Mouse (Mus musculus) megakaryocyte-erythroid progenitor cell, adult 5-6 weeks (primary cell): Measurements from ENCODE around the gene Sim2. TPM values are rescaled to one million over a fixed set of nuclear protein-coding genes. Genes with fewer than 3 reads are reported as not detected.

Source experiments
- ATAC-seq: replicated peaks from 2 replicates; pipeline ENCODE4 v1.8.0; 2016; ENCODE audit warnings: mild to moderate bottlenecking, inconsistent platforms; ENCODE audit not compliant: severe bottlenecking, poor library complexity, low FRiP score, low TSS enrichment
- total RNA-seq, 2 experiments: library from RNA; stranded (forward) in 1 of 2; stranded (reverse) in 1 of 2; fragments of 200-1000, 215-1000 nt in 1 of 2; fragments of >200 nt in 1 of 2; fragmentation: Nextera tagmentation in 1 of 2; gene quantifications; 2 replicates each; pipeline ENCODE4 v1.2.3; 2014 to 2017

Gene Sim2
- total RNA-seq, 2 experiments from 2014 or later: not detected

DNA sequence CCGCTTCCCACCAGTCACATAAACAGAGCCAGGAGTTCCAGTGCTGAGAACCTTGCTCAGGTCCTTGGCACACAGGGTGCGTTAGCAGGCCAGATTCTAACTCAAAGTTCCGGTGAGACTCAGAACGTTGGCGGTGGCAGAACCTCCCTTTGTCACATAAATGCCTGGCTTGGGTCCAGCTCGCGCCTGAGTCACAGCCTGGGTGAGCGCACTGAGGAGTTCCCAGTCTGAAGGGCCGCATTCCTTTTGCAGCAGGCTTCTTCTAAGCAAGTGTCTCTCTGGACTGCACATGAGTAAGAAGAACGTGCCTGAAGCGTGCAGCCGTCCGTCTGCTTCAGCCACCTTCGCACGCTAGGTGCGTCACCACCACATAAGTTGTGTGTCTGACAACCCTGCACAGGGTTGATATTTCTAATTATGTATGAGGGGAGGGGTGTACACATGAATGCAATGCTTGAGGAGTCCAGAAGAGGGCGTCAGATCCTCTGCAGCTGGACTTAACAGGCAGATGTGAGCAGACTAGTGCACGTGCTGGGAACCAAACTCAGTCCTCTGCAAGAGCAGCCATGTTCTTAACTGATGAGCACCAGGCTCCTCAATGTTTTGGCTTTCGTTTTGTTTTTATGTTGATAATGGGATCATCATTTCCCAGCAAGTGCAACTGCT is 9.2 kb upstream of the Sim2 start:
- 0 out of 2 replicates have a peak, but pooled peaks have one; percentile 12 for ATAC-seq

DNA sequence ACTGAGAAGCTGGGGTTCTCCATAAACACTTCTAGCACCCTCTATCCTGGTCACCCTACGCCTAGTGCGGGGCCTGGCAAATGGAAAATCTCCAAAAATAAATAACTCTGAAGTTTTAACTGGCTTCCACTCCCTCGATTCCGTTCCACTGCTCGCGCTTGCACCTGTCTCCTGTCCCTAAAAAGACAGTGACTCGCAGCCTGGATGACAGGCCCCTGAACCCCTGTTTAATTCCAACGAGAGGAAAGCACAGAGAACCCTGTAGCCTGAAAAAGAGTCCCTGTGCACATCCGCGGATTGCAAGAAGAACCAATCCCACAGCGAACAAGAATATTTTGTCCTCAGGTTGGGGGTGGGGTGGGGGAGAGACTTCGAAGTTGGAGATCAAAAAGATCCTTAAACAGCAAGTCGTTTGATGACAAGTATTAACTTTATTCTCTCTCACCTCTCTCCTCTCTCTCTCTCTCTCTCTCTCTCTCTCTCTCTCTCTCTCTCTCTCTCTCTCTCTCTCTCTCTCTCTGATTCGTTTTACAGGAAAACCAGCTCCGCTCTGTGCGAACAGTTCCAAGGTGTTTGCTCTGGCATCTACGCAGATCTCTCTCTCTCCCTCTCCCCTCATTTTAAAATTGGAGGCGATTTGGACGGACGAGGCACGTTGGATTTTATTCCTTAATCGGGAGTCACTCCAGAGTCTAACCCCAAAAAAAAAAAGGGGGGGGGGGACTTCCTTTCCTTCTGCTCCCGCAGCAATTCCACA is 6.2 kb upstream of the Sim2 start:
- ATAC-seq: no peak

DNA sequence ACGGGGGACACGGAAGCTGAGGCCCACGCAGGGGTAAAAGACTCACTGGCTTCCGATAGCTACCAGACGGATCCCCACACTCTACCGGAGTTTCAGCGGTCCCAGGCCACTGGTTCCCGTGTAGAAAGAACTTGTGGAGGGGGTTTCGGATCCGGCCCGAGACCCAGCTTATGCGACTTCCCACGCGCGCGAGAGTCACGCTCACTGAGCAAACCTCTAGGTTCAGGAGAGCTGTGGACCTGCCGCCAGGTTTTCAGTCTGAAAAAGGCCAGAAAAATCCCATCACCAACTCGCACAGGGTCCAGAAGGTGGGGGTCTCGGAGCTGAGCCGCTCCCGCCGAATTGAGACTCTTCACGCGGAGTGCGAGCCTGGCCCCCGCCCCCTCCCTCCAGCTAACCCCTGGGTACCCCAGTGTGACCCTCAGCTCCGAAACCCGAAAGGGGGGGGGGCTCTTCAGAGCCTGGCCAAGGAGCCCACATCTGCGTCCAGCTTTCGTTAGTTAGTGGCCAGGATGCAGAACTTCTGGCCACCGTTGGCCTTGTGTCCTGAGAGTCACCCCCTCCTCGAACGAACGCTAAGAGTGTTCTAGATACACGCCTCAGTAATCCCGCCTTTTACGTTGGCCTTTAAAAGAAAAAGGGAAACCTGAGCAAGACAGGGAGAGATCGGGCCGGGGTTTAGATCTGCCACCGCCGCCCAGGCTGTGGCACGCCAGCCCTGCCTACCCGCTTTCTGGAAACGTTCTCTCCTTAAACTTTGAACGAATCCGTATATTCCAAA is 5.5 kb upstream of the Sim2 start:
- no peak for ATAC-seq

DNA sequence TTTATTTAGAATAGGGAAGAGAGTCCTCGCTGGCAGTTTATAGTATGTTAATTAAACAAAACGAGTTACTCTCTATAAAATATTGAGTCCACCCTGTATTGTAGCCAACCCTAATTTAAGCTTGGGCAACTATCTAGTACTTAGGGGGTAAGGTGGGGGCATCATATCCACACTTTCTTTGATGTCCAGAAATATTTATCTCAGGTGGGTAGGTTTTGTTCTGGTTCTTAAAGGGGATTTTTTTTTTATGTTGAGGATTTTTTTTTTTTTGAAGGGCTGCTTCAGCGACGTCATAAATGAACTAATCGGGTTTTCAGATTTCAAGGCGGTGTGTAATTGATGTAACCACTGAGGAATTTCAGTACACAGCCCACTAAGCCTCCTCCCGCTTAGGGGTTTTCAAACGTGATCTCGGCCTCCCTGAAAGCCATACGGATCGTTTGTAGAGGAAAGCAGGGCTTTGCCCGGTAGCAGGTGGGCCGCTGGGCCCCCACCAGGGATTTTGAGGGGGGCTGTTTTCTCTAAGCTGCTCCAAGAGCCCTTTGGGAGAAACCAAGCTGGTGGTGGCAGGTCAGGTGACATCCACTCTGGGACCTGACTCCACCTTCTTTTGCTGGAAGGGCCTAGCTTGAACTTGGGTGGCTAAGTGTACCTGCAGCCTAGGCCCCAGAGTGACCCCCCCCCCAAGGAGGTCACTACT is 4.7 kb upstream of the Sim2 start:
- no peak for ATAC-seq

DNA sequence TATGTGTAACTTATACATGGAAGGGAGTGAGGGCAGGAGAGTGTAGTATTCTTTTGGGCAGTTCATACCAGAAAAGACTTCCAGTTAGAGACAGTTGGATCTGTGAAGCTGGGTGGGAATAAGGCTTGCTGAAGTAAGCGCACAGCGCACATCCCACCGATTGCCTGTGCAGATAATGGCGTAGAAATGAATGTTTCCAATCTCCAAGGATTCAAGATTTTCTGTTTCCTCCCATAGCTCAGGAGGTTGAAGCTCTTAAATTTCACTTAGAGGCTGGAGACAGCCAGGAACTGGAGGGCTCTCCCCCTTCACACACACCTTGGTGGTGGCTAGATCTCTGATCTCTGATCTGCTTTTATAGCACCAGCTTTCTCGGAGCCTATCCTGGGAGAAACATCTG is 3.1 kb upstream of the Sim2 start:
- ATAC-seq: no peak

DNA sequence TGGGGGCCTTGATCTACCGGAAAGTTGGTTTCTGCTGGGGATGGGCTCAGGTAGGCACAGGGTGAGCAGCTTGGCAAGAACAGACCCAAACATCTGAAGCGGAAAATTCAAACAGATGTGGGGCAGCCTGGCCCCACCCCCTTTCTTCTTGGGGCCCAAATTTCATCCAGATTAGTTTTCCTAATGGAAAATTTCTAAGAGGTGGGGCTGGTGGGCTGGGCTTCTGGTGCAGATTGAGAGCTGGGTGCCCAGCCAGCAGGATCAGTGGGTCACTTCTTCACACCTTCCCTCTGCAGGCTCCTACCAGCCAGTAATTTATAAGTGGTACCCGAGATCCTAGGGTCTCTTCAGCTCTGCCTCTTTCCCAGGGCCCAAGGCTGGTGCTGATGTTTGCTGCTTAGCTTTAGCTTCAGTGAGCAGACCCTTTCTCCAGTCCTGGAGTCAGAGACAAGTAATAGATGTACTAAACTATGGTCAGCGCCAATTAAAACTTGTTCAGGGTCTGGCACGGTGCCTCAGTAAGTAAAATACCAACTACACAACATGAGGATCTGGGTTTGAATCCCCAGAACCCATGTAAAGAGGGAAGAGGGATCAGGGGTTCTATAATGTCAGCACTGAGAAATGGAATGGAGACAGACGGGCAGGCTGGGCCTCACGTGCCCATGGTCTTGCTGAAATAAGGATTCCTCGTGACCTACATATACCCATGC is 2.6 kb upstream of the Sim2 start:
- no peak for ATAC-seq

DNA sequence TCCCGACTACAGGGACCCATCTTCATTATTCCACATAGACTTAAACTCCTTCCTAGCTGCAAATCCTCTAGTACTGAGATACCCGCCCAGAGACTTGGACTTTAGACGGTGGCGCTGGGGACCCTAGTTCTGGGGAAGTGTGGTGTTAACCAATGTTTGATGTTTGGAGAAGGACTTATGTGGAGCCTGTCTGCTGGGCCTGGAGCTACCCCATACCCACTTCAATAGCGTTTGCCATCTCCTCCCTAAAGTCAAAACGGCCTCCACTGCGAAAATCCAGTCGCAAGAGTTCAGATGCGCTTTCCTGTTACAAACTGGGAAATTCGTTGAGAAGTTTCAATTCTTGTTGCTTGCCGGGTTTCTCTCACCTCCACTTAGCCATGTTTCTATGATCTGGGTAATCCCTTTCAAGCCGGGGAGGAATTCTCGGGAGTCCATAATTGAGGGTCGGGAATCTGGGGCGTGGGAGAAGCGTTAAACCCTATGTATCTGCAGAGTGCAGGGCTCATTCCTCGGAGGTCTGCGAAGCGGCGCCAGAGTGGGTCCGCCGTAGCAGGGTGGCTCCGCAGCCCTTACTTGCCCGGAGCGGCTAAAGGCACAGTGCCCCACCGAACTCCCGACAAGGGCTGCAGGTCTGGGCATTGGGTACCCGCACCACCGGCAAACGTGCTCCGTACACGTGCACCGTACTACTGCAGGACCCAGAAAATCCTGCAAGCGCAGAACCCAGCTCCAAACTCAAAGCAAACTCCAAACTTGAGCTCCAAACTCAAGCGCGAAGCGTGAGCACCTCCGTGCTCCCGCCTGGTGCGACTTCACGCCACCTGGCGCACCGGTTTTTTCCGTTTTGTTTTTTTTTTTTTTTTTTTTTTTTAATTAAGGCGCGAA is 1.5 kb upstream of the Sim2 start:
- ATAC-seq: no peak

DNA sequence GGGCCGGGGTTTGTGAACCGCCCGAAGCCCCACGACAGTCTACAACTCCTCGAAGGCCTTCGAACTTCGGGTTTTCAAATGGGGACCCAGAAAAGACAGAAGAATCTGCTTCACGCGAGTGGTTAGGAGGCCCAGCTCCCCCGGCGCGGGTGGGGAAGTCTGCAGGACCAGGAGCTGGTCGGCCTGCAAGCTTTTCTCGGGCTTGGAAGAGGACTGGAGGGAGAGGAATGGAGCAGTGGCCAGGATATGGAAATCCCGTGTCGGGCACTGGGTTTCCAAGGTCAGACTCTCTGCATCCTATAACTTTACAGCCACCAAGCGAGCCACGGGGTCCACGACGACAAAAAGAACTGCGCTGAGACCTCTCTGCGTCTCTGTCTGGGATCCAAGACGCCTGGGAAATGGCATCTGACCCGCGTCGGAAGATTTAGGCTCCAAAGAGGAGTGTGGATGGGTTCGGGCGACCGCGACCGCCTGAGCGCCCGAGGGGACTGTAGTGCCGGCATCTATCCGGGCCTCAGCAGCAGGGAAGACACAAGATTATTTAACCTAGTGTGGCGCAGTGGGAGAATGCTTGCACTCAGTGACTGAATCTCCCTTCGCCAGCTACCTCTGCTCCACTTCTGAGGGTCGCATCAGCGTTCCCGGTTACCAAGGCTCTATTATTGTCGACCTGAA is 744 bp upstream of the Sim2 start:
- ATAC-seq: no peak

DNA sequence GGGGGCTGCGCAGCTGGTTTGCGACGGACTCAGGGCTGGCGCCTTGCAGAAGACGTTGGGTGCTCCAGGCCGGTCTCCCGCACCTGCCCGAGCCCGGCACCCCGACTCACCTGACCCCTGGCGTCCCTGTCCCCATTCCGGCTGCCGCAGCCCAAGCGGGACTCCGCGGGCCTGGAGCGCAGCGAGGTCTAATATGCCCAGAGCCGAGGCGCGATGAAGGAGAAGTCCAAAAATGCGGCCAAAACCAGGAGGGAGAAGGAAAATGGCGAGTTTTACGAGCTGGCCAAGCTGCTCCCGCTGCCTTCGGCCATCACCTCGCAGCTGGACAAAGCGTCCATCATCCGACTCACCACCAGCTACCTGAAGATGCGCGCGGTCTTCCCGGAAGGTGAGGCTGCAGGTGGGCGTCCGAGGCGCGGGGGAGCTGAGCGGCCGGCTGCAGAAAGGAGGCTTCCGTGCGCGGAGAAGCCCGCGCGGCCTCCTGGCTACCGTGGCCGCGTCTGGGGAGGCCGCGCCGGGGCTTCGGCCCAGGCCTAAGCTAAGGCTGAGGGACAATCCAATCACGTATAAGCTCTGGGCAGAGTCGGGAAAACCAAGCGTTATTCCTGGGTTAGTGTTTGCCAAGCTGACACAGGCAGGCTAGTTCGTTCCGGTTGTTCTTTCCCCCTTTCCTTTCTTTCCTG is 1.0 kb downstream of the Sim2 start:
- ATAC-seq: no peak

DNA sequence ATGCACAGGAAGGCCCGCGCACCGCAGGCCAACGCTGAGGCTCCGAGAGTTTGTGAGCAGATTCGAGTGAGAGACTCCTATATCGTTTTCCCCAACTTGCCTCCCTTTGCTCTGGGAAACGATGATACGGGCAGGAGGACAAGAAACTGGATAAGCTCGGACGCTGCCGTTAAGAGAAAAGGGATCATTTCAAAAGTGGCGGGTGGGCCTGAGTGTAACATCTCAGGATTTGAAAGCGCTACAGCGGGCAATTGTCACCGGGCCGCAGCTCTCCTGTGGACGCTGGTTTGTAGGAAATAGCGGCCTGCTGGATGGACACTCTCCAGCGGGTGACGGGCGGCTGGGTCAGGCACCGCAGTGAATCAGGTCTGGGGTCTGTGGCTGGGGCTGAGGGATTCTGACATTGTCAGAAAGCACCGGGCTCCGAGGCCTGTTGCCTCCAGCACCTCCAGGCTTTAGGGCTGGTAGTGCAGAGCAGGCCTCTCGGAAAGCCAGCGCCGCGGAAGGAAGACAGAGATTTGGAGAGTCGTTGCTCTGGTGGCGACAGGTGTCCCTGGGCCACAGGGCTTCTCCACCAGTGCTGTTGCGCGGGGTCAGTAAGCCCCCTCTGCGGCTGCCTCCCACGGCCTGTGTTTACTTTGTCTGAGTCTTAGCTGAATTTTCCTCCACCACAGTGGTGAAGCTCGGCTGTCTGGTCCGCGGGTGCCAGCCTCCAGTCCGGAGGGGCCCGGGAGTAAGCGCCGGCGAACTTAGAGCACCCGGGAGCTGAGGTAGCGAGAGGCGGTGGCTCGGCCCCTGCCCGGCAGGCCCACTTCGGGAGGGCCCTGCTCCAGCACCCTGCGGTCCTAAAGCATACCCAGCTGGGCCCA is 2.2 kb downstream of the Sim2 start:
- 0 out of 2 replicates have a peak, but pooled peaks have one; percentile 29 for ATAC-seq

DNA sequence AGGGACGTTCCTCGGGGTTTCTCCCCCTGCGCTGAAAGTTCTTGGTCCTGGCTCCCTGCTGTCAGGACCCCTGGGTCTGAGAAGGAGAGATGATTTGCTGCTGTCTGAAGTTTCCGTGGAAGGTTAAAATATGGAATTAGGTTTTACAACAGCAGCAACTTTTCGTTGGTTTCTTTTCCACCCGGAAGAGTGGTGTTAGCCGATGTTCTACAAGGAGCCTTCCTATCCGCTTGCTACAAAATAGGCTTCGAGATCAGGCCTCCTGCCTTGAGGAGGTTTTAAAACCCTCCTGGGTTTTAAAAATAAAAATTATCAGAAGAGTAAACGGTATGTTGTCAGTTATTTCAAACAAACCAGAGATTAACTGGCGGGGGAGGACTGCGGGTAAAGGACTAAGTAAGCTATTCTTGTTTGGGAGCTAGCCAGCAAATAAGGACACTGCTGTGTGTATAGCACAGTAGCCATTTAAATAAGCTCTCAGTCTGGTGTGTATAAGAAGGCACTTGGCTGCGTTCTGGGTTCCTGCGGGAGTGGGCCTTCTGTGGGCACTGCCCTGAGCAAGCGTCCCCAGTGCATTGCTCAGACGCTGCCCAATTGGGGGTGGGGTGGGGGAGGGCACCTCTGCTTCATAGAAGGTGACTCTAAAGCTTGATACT is 3.0 kb downstream of the Sim2 start:
- ATAC-seq: no peak

DNA sequence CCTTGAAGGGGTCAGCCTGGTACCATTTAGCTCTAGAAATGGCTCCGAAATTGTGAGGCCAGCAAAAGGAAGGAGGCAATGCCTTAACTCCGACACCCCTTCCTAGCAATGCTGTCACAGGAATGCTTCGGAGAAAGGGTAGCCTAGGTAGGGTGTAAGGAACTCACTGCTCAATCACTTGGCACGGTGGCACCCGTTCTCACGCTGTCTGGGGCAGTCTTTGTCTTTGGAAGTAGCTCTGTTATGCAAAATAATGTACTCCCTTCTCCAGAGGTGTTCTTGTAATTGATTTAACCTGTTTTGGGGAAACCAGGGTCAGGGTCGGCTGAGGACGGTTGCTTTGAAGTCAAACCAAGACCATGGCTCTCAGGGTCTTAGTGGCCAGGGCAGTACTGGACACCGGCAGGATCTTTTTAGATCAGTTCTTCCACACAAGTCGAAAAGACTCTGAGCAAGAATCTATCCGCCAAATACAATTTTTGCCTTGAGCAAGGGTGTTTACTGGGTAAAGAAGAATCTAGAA is 3.6 kb downstream of the Sim2 start:
- no peak for ATAC-seq

DNA sequence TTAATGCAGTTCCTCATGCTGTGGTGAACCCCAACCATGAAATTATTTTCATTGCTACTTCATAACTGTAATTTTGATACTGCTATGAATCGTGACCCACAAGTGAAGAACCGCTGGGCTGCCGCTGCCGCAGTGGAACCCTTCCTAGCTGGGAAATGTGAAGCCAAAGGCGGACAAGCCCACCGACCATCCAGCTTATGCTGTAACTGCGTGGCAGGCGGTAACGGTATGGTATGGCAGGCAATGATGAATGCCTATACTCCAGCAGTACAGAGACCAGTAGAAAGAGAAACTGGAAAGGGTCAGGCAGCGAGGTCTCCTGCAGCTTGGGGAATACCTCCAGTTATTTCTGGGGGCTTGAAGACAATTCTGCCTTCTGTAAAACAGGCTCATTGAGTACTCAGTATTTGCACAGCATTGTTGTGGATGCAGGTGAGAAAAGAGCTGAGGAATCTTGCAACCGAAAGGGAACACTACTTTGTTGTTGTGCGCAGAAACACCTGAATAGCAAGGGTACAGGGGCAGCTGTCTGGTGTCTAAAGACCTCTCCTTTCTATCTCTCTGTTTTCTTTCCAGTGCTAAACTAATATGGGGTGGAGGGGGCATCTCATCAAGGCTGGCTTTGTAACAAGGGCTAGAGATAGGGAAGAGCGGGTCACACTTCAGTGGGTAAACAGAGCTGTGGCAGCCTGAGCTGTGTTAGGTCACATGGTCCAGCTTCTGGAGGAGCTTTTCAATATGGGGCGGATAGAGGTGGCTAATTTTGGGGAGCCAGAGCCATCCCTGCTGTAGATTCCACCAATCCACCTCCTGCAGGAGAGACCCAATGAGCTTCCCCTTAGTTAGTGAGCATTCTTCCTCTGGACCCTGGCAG is 4.3 kb downstream of the Sim2 start:
- ATAC-seq: no peak

DNA sequence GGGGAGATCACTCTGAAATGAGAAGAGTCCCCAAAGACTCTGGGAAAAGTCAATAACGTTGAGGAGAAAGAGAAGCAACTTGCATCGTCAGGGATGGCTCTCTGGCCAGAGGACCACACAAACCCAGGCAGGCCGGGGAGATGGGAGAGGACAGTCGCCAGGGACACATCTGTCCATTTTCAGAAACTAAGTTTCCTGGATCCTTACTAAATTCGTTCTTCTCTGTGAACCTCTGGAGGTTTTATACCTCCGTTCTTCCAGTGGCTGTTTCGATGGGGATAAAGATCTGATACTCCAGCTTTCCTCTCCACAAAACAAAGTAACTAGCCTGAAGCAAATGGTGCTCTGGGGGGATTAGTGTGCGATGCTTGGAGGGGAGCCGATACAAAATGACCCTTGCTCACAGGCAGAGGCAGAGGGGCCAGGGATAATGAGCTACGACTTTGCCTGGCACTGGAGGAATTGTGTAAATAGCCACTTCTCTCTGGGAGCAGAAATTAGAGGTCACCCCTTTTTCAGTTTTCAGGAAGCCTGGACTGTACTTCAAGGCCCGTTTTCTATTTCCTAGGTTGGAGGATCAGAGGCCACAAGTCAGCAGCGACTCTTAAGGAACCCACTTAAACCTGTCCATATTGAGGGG is 7.9 kb downstream of the Sim2 start:
- no peak for ATAC-seq
